Mouse (Mus musculus) embryonic fibroblast, embryonic 13.5 days (primary cell): Measurements from ENCODE around the gene Lrrc55.

Experiments used
- CTCF ChIP-seq: IDR thresholded peaks from 2 replicates; pipeline ENCODE4 v1.5.1; 2011; ENCODE audit warnings: mild to moderate bottlenecking, control low read depth, low read length, moderate library complexity, borderline replicate concordance; ENCODE audit not compliant: insufficient read depth
- POLR2A ChIP-seq: IDR thresholded peaks from 2 replicates; pipeline ENCODE4 v1.6.1; 2011; ENCODE audit warnings: low read depth, mild to moderate bottlenecking, control low read depth, low read length, moderate library complexity

GRCm38 (mm10) chr2:85196901-85197300, at the start of gene Lrrc55:
- no peak for TF ChIP-seq POLR2A
- no peak for TF ChIP-seq CTCF
